Mouse (Mus musculus) limb, embryonic 14.5 days (tissue): Measurements from ENCODE around the gene Nfe2l2. TPM values are rescaled to one million over a fixed set of nuclear protein-coding genes. Genes with fewer than 3 reads are reported as not detected.

Experiments
- ATAC-seq: fragments of 200-750 bp; cut with Nextera tagmentation; 2 replicates; pipeline ENCODE4 v1.8.0; 2017; ENCODE audit warnings: low read depth, moderate number of reproducible peaks, moderate TSS enrichment; ENCODE audit not compliant: low FRiP score
- DNase-seq: peaks from one replicate; pipeline ENCODE4 v3.0.0-alpha.2; 2015; ENCODE audit warnings: low spot score
- H3K27ac ChIP-seq: fragments of 300-500 bp; sonication (generic); replicated peaks from 2 replicates; pipeline ENCODE4 v1.5.1; 2014; ENCODE audit warnings: low read depth, mild to moderate bottlenecking, low read length, moderate library complexity, mixed read lengths
- H3K27me3 ChIP-seq: fragments of 300-500 bp; sonication (generic); 2 replicates; pipeline ENCODE4 v1.6.1; 2014; ENCODE audit warnings: low read length, mixed read lengths; ENCODE audit not compliant: control insufficient read depth, insufficient read depth
- H3K36me3 ChIP-seq: fragments of 300-500 bp; sonication (generic); 2 replicates; pipeline ENCODE4 v1.6.1; 2014; ENCODE audit warnings: mild to moderate bottlenecking, low read length, moderate library complexity, mixed read lengths; ENCODE audit not compliant: control insufficient read depth, insufficient read depth
- H3K4me1 ChIP-seq: fragments of 300-500 bp; sonication (generic); 2 replicates; pipeline ENCODE4 v1.6.1; 2014; ENCODE audit warnings: antibody characterized with exemption, low read length, mixed read lengths; ENCODE audit not compliant: control insufficient read depth, insufficient read depth
- H3K4me2 ChIP-seq: fragments of 300-500 bp; sonication (generic); replicated peaks from 2 replicates; pipeline ENCODE4 v1.6.1; 2014; ENCODE audit warnings: low read depth, mild to moderate bottlenecking, low read length, moderate library complexity; ENCODE audit not compliant: severe bottlenecking
- H3K4me3 ChIP-seq: fragments of 300-500 bp; sonication (generic); replicated peaks from 2 replicates; pipeline ENCODE4 v1.5.1; 2014; ENCODE audit warnings: low read length
- H3K9ac ChIP-seq: fragments of 300-500 bp; sonication (generic); 2 replicates; pipeline ENCODE4 v1.6.1; 2014; ENCODE audit warnings: mild to moderate bottlenecking, low read depth, low read length, moderate library complexity; ENCODE audit not compliant: severe bottlenecking
- H3K9me3 ChIP-seq: fragments of 300-500 bp; sonication (generic); 2 replicates; pipeline ENCODE4 v1.6.1; 2016; ENCODE audit warnings: low read length; ENCODE audit not compliant: control insufficient read depth
- POLR2A ChIP-seq: fragments of 200-500 bp; IDR thresholded peaks from 2 replicates; pipeline ENCODE4 v1.8.0; 2012; ENCODE audit warnings: inconsistent platforms, mild to moderate bottlenecking, moderate library complexity, borderline replicate concordance; ENCODE audit not compliant: insufficient read depth, insufficient read length; ENCODE audit errors: extremely low read depth
- WGBS: fragments of 180-500 bp; shearing (Covaris S2); extraction: QIAGEN DNeasy Blood & Tissue Kit; methylation state at CpG from one replicate; pipeline ENCODE4 v1.1.7; 2014; 5-methylcytosine and 5-hydroxymethylcytosine counted together
- polyA plus RNA-seq, 2 experiments: library from polyadenylated mRNA; depleted of rRNA in 1 of 2; stranded (reverse) in 1 of 2; unstranded in 1 of 2; fragments of >200 nt; fragmentation: Nextera tagmentation in 1 of 2; extraction: Ambion mirVana in 1 of 2; gene quantifications; 2 replicates each; pipeline versions ENCODE4 v1.2.1 to v1.2.3; 2012 to 2014

Nfe2l2 gene
- polyA plus RNA-seq, 2 experiments = 32.5 to 37.6 TPM

GRCm38 (mm10) chr2:75690656-75691055, 13.8 kb downstream of the Nfe2l2 start:
- ATAC-seq (no peak), DNase-seq (no peak)
- Histone ChIP-seq H3K9ac (no peak overlapping the region), H3K36me3 (no peaks in the 10 kb centered on the region), H3K4me3 (no peak overlapping the region), H3K27ac (no peak overlapping the region), H3K4me1 (peaks cover 6% of the 10 kb centered on the region), H3K4me2 (no peak overlapping the region), H3K27me3 (no peaks in the 10 kb centered on the region), H3K9me3 (no peaks in the 10 kb centered on the region)
- 96% methylated on average over 4 of the region's 4 CpGs for WGBS
- no peak for TF ChIP-seq POLR2A

- no peak for DNase-seq
- WGBS = 84% methylated on average over 10 of the region's 10 CpGs
- no peaks in the 10 kb centered on the region for H3K9me3 ChIP-seq
- no peak for TF ChIP-seq POLR2A
- no peaks in the 10 kb centered on the region for H3K27me3 ChIP-seq
- peaks cover 5% of the 10 kb centered on the region for H3K4me1 ChIP-seq
- no peak overlapping the region for H3K4me3 ChIP-seq
- H3K27ac ChIP-seq = no peak overlapping the region
- no peak for ATAC-seq
- H3K9ac ChIP-seq = no peak overlapping the region
- no peak overlapping the region for H3K4me2 ChIP-seq
- H3K36me3 ChIP-seq = no peaks in the 10 kb centered on the region
Observed at GRCm38 (mm10) chr2:75689482-75690158, 14.8 kb downstream of the Nfe2l2 start.

- no peaks in the 10 kb centered on the region for H3K27me3 ChIP-seq
- no peak overlapping the region for H3K4me2 ChIP-seq
- WGBS = 95% methylated on average over 1 of the region's 1 CpGs
- no peak for ATAC-seq
- no peaks in the 10 kb centered on the region for H3K36me3 ChIP-seq
- H3K4me3 ChIP-seq = no peak overlapping the region
- peaks cover 5% of the 10 kb centered on the region for H3K4me1 ChIP-seq
- no peaks in the 10 kb centered on the region for H3K9me3 ChIP-seq
- no peak overlapping the region for H3K27ac ChIP-seq
- no peak overlapping the region for H3K9ac ChIP-seq
- no peak for TF ChIP-seq POLR2A
- no peak for DNase-seq
Observed at GRCm38 (mm10) chr2:75688901-75689300, 15.5 kb downstream of the Nfe2l2 start.

GRCm38 (mm10) chr2:75687040-75687749, 17.2 kb downstream of the Nfe2l2 start:
- DNase-seq (no peak), ATAC-seq (no peak)
- no peak overlapping the region for H3K27ac ChIP-seq
- no peak overlapping the region for H3K9ac ChIP-seq
- no peaks in the 10 kb centered on the region for H3K27me3 ChIP-seq
- H3K9me3 ChIP-seq = no peaks in the 10 kb centered on the region
- no peak overlapping the region for H3K4me2 ChIP-seq
- H3K36me3 ChIP-seq = no peaks in the 10 kb centered on the region
- peaks cover 5% of the 10 kb centered on the region; the same call in 1 of the 2 replicates for H3K4me1 ChIP-seq
- no peak overlapping the region for H3K4me3 ChIP-seq
- WGBS = 83% methylated on average over 10 of the region's 10 CpGs
- TF ChIP-seq POLR2A = no peak

GRCm38 (mm10) chr2:75685458-75685861, 19.0 kb downstream of the Nfe2l2 start:
- Histone ChIP-seq H3K36me3 (no peaks in the 10 kb centered on the region), H3K9me3 (no peaks in the 10 kb centered on the region), H3K27ac (no peak overlapping the region), H3K27me3 (no peaks in the 10 kb centered on the region), H3K4me3 (no peak overlapping the region), H3K4me1 (peaks cover 11% of the 10 kb centered on the region; the same call in 1 of the 2 replicates), H3K4me2 (no peak overlapping the region), H3K9ac (no peak overlapping the region)
- WGBS = 57% methylated on average over 6 of the region's 6 CpGs
- TF ChIP-seq POLR2A = no peak
- no peak for DNase-seq
- ATAC-seq = no peak
